ENCODE assay signal across 18 mouse cellular contexts in the genomic region with DNA sequence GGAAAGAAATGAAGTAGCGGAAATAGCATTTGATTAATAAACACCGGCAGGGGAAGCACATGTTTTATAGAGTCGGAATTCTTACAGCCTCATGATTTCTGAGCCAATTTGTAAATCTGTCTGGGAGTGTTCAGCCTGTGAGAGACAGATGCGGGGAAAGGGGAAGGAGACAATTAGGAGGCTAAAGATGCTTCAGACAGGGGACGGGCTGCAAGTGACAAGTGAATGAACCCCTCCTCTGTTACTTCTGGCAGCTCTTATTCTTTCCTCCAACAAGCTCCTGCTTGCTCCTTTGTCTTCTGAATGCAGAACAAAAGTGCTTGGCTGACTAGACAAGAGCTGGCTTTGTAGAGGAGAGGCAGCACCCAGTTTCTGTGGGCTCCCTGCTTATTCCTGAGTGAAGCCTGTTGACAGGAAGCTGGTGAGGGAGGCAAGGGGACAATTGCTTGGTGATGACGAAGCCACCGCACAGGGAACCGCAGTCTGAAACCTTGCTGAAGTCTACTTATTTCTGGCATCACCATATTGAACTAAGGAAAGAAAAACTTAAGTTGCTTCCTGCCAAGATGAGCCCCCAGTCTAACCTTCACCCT.
A peak's percentile ranks its signal among the peaks of the same experiment; 100 is the strongest.
DNase-seq lines count a peak whose midpoint lies in the region; ATAC-seq lines count a peak whose summit lies in the region.
"Had no signal": no experiment of that assay in that cellular context is flagged by ENCODE, and none has a peak within 500 bp of the region (broad histone marks: within the 10 kb centered on the region; RNA-seq: fewer than 3 reads in every experiment).

No protein-coding gene starts in this region.

- H3K4me1 ChIP-seq in midbrain, embryonic 11.5 days (ENCODE audit: control insufficient read depth, insufficient read depth, low read length) = no peaks in the 10 kb centered on the region; the same call in 1 of the 2 replicates
- peaks cover 10% of the 10 kb centered on the region for H3K4me1 ChIP-seq in midbrain, embryonic 13.5 days (replicated peaks)
- no peaks in the 10 kb centered on the region for H3K4me1 ChIP-seq in embryonic facial prominence, embryonic 14.5 days (ENCODE audit: control insufficient read depth, insufficient read depth, low read length)
- peaks cover 11% of the 10 kb centered on the region; the same call in 1 of the 2 replicates for H3K4me1 ChIP-seq in hindbrain, embryonic 14.5 days (replicated peaks; ENCODE audit: control insufficient read depth, insufficient read depth, low read length)
- H3K4me1 ChIP-seq: embryonic facial prominence, embryonic 13.5 days had no signal

- H3K9me3 ChIP-seq in midbrain, embryonic 11.5 days (ENCODE audit: control insufficient read depth, low read length) = no peaks in the 10 kb centered on the region
- H3K9me3 ChIP-seq in midbrain, embryonic 13.5 days = no peaks in the 10 kb centered on the region
- no peaks in the 10 kb centered on the region for H3K9me3 ChIP-seq in embryonic facial prominence, embryonic 14.5 days (ENCODE audit: control insufficient read depth, low read length)
- no peaks in the 10 kb centered on the region for H3K9me3 ChIP-seq in hindbrain, embryonic 14.5 days (ENCODE audit: control insufficient read depth, low read length)
- H3K9me3 ChIP-seq: embryonic facial prominence, embryonic 13.5 days had no signal

- DNase-seq in midbrain, embryonic 11.5 days (ENCODE audit: low spot score, missing footprints) = peak; percentile 85
- DNase-seq in embryonic facial prominence, embryonic 14.5 days (ENCODE audit: low spot score) = peak; percentile 22
- no peak for DNase-seq in hindbrain, embryonic 14.5 days (ENCODE audit: low spot score)
- peak; percentile 36 for DNase-seq in retina, embryonic 14.5 days (ENCODE audit: low spot score)
- no peak for DNase-seq in kidney, postnatal 36 days
- no peak for DNase-seq in left cerebral cortex, postnatal 10 days (ENCODE audit: extremely low spot score in 1 of 2, low spot score in 2 of 2)
- no peak for DNase-seq in thymus, postnatal 0 days (ENCODE audit: low spot score)
- DNase-seq: cerebellum, postnatal 10 days; heart, adult 2 months; kidney, adult 2 months; kidney, postnatal 25 days; liver; liver, postnatal 0 days; right cerebral cortex, postnatal 14 days; thymus, postnatal 14 days had no signal

- 51% methylated on average over 8 of the region's 8 CpGs for WGBS in midbrain, embryonic 11.5 days
- WGBS in midbrain, embryonic 13.5 days = 25% methylated on average over 8 of the region's 8 CpGs
- 50% methylated on average over 8 of the region's 8 CpGs for WGBS in embryonic facial prominence, embryonic 14.5 days
- 16% methylated on average over 8 of the region's 8 CpGs for WGBS in hindbrain, embryonic 14.5 days

- intact Hi-C loops in left cerebral cortex, postnatal 10 days (cut with DNase I) = no loop called here

- H3K27me3 ChIP-seq in midbrain, embryonic 11.5 days (ENCODE audit: control insufficient read depth, insufficient read depth, low read length) = no peaks in the 10 kb centered on the region
- H3K27me3 ChIP-seq in midbrain, embryonic 13.5 days = no peaks in the 10 kb centered on the region
- no peaks in the 10 kb centered on the region for H3K27me3 ChIP-seq in embryonic facial prominence, embryonic 14.5 days (replicated peaks; ENCODE audit: control insufficient read depth, insufficient read depth, low read length)
- no peaks in the 10 kb centered on the region for H3K27me3 ChIP-seq in hindbrain, embryonic 14.5 days (ENCODE audit: control insufficient read depth, insufficient read depth, low read length)
- H3K27me3 ChIP-seq: embryonic facial prominence, embryonic 13.5 days had no signal

- no peak for ATAC-seq in midbrain, embryonic 11.5 days (ENCODE audit: low FRiP score)
- no peak for ATAC-seq in midbrain, embryonic 13.5 days
- ATAC-seq in embryonic facial prominence, embryonic 14.5 days (ENCODE audit: low read depth) = 0 out of 2 replicates have a peak, but pooled peaks have one; percentile 30
- no peak; the same call in 1 of the 2 replicates for ATAC-seq in hindbrain, embryonic 14.5 days (ENCODE audit: low FRiP score)
- ATAC-seq: liver, postnatal 0 days had no signal

- no peaks in the 10 kb centered on the region for H3K36me3 ChIP-seq in midbrain, embryonic 11.5 days (ENCODE audit: control insufficient read depth, insufficient read depth, low read length)
- H3K36me3 ChIP-seq in midbrain, embryonic 13.5 days = no peaks in the 10 kb centered on the region
- no peaks in the 10 kb centered on the region for H3K36me3 ChIP-seq in embryonic facial prominence, embryonic 14.5 days (ENCODE audit: control insufficient read depth, insufficient read depth, low read length)
- no peaks in the 10 kb centered on the region for H3K36me3 ChIP-seq in hindbrain, embryonic 14.5 days (replicated peaks; ENCODE audit: control insufficient read depth, insufficient read depth)
- H3K36me3 ChIP-seq: embryonic facial prominence, embryonic 13.5 days had no signal

- H3K9ac ChIP-seq in midbrain, embryonic 11.5 days (ENCODE audit: low read length) = no peak overlapping the region
- no peak overlapping the region for H3K9ac ChIP-seq in midbrain, embryonic 13.5 days (replicated peaks)
- no peak overlapping the region for H3K9ac ChIP-seq in embryonic facial prominence, embryonic 14.5 days (ENCODE audit: low read depth, low read length)
- 0 out of 2 replicates have a peak overlapping the region, but pooled peaks have one; percentile 16 for H3K9ac ChIP-seq in hindbrain, embryonic 14.5 days
- H3K9ac ChIP-seq: embryonic facial prominence, embryonic 13.5 days; liver, postnatal 0 days had no signal

- no peak overlapping the region for H3K27ac ChIP-seq in midbrain, embryonic 11.5 days (ENCODE audit: low read depth, low read length)
- no peak overlapping the region for H3K27ac ChIP-seq in midbrain, embryonic 13.5 days
- H3K27ac ChIP-seq in embryonic facial prominence, embryonic 14.5 days (replicated peaks; ENCODE audit: low read depth, low read length) = no peak overlapping the region
- H3K27ac ChIP-seq in hindbrain, embryonic 14.5 days = no peak overlapping the region
- H3K27ac ChIP-seq: embryonic facial prominence, embryonic 13.5 days; heart, adult 2 months; stomach, postnatal 0 days had no signal

- H3K4me2 ChIP-seq in midbrain, embryonic 11.5 days = no peak overlapping the region
- no peak overlapping the region; the same call in 1 of the 2 replicates for H3K4me2 ChIP-seq in midbrain, embryonic 13.5 days (replicated peaks)
- H3K4me2 ChIP-seq in embryonic facial prominence, embryonic 14.5 days (ENCODE audit: low read depth, low read length) = no peak overlapping the region
- H3K4me2 ChIP-seq in hindbrain, embryonic 14.5 days (replicated peaks) = no peak overlapping the region
- H3K4me2 ChIP-seq: embryonic facial prominence, embryonic 13.5 days had no signal

- no peak overlapping the region for H3K4me3 ChIP-seq in midbrain, embryonic 11.5 days (ENCODE audit: low read depth, low read length)
- no peak overlapping the region for H3K4me3 ChIP-seq in midbrain, embryonic 13.5 days (replicated peaks)
- H3K4me3 ChIP-seq in embryonic facial prominence, embryonic 14.5 days (ENCODE audit: low read depth, low read length) = no peak overlapping the region
- H3K4me3 ChIP-seq in hindbrain, embryonic 14.5 days (replicated peaks; ENCODE audit: low read length) = no peak overlapping the region
- H3K4me3 ChIP-seq: embryonic facial prominence, embryonic 13.5 days; heart, adult 2 months had no signal

Comparison
In these comparisons a context has a peak if more than half of its experiments do, and no peak if none do; other contexts are left out.
1. DNase-seq: peak in midbrain, embryonic 11.5 days (single experiment), embryonic facial prominence, embryonic 14.5 days (single experiment) and retina, embryonic 14.5 days (single experiment); none in hindbrain, embryonic 14.5 days (single experiment), kidney, postnatal 36 days (0 of 2), left cerebral cortex, postnatal 10 days (0 of 2) and thymus, postnatal 0 days (single experiment).